In the genomic region with DNA sequence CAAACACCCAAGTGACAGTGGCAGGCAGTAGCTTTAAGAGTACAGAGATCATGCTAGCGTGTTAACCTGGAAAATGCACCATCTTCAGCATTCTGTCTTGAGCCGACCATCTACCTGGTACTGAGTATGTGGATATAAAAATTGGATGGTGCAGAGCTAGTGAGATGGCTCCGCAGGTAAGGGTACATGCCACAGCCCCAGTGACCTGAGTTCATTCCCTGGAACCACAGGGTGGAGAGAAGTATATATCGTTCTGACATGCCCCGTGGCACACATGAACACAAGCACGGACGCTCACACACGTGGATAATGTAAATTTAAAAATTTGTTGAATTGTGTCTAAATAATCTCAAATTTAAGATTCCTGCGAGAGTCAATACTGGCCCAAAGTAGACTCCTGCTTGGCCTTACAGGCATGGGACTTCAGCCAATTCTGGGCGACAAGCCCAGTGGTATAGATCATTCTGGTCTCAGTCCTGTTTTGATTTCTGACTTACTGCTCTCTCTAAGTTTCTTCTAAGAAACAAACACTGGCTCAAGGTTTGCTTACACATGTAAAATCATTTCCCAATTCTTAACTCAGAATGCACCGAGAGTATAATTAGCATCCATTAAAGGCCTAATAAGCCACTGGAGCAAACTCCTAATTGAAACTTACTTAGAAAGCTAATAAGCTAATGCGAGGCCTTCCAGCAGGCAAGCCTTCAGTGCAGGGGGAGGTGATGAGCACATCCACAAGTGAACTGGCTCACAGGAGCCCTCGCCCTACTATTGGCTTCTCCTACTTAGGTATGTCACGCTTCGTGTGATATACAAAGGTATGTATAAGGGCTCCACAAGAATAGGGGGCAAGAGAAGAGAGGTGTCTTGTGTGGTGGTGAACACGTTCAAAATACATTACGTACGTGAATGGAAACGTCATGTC, we compare ENCODE assay signal across 20 mouse cellular contexts. TPM values are rescaled to one million over a fixed set of nuclear protein-coding genes. Genes with fewer than 3 reads are reported as not detected.
A peak's percentile ranks its signal among the peaks of the same experiment; 100 is the strongest.
DNase-seq lines count a peak whose midpoint lies in the region; ATAC-seq and TF ChIP-seq lines count a peak whose summit lies in the region.
"Had no signal": no experiment of that assay in that cellular context is flagged by ENCODE, and none has a peak within 500 bp of the region (broad histone marks: within the 10 kb centered on the region; RNA-seq: fewer than 3 reads in every experiment).

No protein-coding gene starts in this region.

- no peak for TF ChIP-seq CTCF in lung, embryonic 14.5 days (IDR thresholded peaks at IDR 0.05; ENCODE audit: low read depth)
- no peak for TF ChIP-seq CTCF in lung, postnatal 0 days (IDR thresholded peaks at IDR 0.05)
- TF ChIP-seq CTCF in cortical plate, adult 2 months (IDR thresholded peaks at IDR 0.05; ENCODE audit: extremely low read depth, insufficient read depth, low read length) = no peak

- H3K27me3 ChIP-seq in hindbrain, embryonic 14.5 days (ENCODE audit: control insufficient read depth, insufficient read depth, low read length) = no peaks in the 10 kb centered on the region
- H3K27me3 ChIP-seq in hindbrain, embryonic 12.5 days = no peaks in the 10 kb centered on the region
- H3K27me3 ChIP-seq in lung, embryonic 14.5 days (ENCODE audit: insufficient read depth, low read length) = no peaks in the 10 kb centered on the region
- no peaks in the 10 kb centered on the region for H3K27me3 ChIP-seq in lung, postnatal 0 days (replicated peaks; ENCODE audit: insufficient read depth, low read length)
- no peaks in the 10 kb centered on the region for H3K27me3 ChIP-seq in neural tube, embryonic 15.5 days (replicated peaks)
- H3K27me3 ChIP-seq: embryonic facial prominence, embryonic 13.5 days; limb, embryonic 15.5 days; midbrain, embryonic 13.5 days had no signal

- H3K36me3 ChIP-seq in hindbrain, embryonic 14.5 days (replicated peaks; ENCODE audit: control insufficient read depth, insufficient read depth) = no peaks in the 10 kb centered on the region
- no peaks in the 10 kb centered on the region for H3K36me3 ChIP-seq in hindbrain, embryonic 12.5 days
- H3K36me3 ChIP-seq in lung, embryonic 14.5 days (ENCODE audit: insufficient read depth) = peaks cover 8% of the 10 kb centered on the region
- no peaks in the 10 kb centered on the region for H3K36me3 ChIP-seq in lung, postnatal 0 days (ENCODE audit: insufficient read depth, low read length)
- H3K36me3 ChIP-seq in neural tube, embryonic 15.5 days = no peaks in the 10 kb centered on the region
- H3K36me3 ChIP-seq: midbrain, embryonic 13.5 days had no signal

- no peaks in the 10 kb centered on the region for H3K9me3 ChIP-seq in hindbrain, embryonic 14.5 days (ENCODE audit: control insufficient read depth, low read length)
- no peaks in the 10 kb centered on the region for H3K9me3 ChIP-seq in hindbrain, embryonic 12.5 days (replicated peaks)
- 0 out of 2 replicates have a peak, but pooled peaks cover 4% of the 10 kb centered on the region for H3K9me3 ChIP-seq in lung, embryonic 14.5 days (ENCODE audit: low read depth, low read length)
- H3K9me3 ChIP-seq in lung, postnatal 0 days (ENCODE audit: low read length) = no peaks in the 10 kb centered on the region
- no peaks in the 10 kb centered on the region for H3K9me3 ChIP-seq in neural tube, embryonic 15.5 days (replicated peaks)
- H3K9me3 ChIP-seq: embryonic facial prominence, embryonic 13.5 days; heart, embryonic 10.5 days; limb, embryonic 15.5 days; midbrain, embryonic 13.5 days had no signal

- no peak for DNase-seq in hindbrain, embryonic 14.5 days (ENCODE audit: low spot score)
- peak; percentile 49 for DNase-seq in lung, embryonic 14.5 days
- no peak for DNase-seq in lung, postnatal 0 days (ENCODE audit: low spot score)
- DNase-seq in thymus, postnatal 25 days = no peak
- DNase-seq: cerebellum, adult 9-10 months; gastrocnemius, postnatal 25 days; heart, postnatal 36 days; layer of hippocampus, postnatal 36 days; lung, adult 18-20 months; spleen, adult 18-20 months; thymus, adult 2 months had no signal

- TF ChIP-seq EP300 in lung, postnatal 0 days (IDR thresholded peaks at IDR 0.05) = no peak

- H3K4me1 ChIP-seq in hindbrain, embryonic 14.5 days (replicated peaks; ENCODE audit: control insufficient read depth, insufficient read depth, low read length) = peaks cover 15% of the 10 kb centered on the region
- 0 out of 2 replicates have a peak, but pooled peaks cover 3% of the 10 kb centered on the region for H3K4me1 ChIP-seq in hindbrain, embryonic 12.5 days
- H3K4me1 ChIP-seq in lung, embryonic 14.5 days (ENCODE audit: insufficient read depth) = peaks cover 5% of the 10 kb centered on the region; the same call in 1 of the 2 replicates
- no peaks in the 10 kb centered on the region for H3K4me1 ChIP-seq in lung, postnatal 0 days (ENCODE audit: insufficient read depth, low read depth, low read length)
- peaks cover 2% of the 10 kb centered on the region for H3K4me1 ChIP-seq in cortical plate, adult 2 months (ENCODE audit: control insufficient read depth, insufficient read depth, low read length)
- H3K4me1 ChIP-seq in neural tube, embryonic 15.5 days = peaks cover 26% of the 10 kb centered on the region
- H3K4me1 ChIP-seq: midbrain, embryonic 13.5 days had no signal

- no peak overlapping the region for H3K9ac ChIP-seq in hindbrain, embryonic 14.5 days
- H3K9ac ChIP-seq in hindbrain, embryonic 12.5 days = no peak overlapping the region
- H3K9ac ChIP-seq in lung, embryonic 14.5 days = no peak overlapping the region
- no peak overlapping the region for H3K9ac ChIP-seq in lung, postnatal 0 days (replicated peaks; ENCODE audit: low read depth)
- H3K9ac ChIP-seq in neural tube, embryonic 15.5 days (replicated peaks) = no peak overlapping the region
- H3K9ac ChIP-seq: embryonic facial prominence, embryonic 13.5 days; limb, embryonic 15.5 days; midbrain, embryonic 13.5 days had no signal

- ATAC-seq in hindbrain, embryonic 14.5 days (ENCODE audit: low FRiP score) = peak; percentile 48; the same call in 1 of the 2 replicates
- ATAC-seq in hindbrain, embryonic 12.5 days (ENCODE audit: low FRiP score) = no peak
- ATAC-seq in lung, embryonic 14.5 days (ENCODE audit: insufficient read depth) = no peak
- no peak for ATAC-seq in lung, postnatal 0 days
- peak; percentile 60; the same call in 1 of the 2 replicates for ATAC-seq in neural tube, embryonic 15.5 days (ENCODE audit: low FRiP score)
- ATAC-seq: CD4-positive, CD25-positive, alpha-beta regulatory T cell, adult 4 months; intestine, embryonic 16.5 days; midbrain, embryonic 13.5 days had no signal

- H3K4me2 ChIP-seq in hindbrain, embryonic 14.5 days (replicated peaks) = no peak overlapping the region
- H3K4me2 ChIP-seq in hindbrain, embryonic 12.5 days (replicated peaks) = no peak overlapping the region
- H3K4me2 ChIP-seq in lung, embryonic 14.5 days = no peak overlapping the region
- no peak overlapping the region for H3K4me2 ChIP-seq in lung, postnatal 0 days (replicated peaks; ENCODE audit: low read depth, low read length)
- no peak overlapping the region for H3K4me2 ChIP-seq in neural tube, embryonic 15.5 days
- H3K4me2 ChIP-seq: embryonic facial prominence, embryonic 13.5 days; limb, embryonic 15.5 days; midbrain, embryonic 13.5 days had no signal

- TF ChIP-seq POLR2A in cortical plate, adult 2 months (IDR thresholded peaks at IDR 0.05; ENCODE audit: extremely low read depth, insufficient read depth, low read length) = no peak

- no peak overlapping the region for H3K4me3 ChIP-seq in hindbrain, embryonic 14.5 days (replicated peaks; ENCODE audit: low read length)
- no peak overlapping the region for H3K4me3 ChIP-seq in hindbrain, embryonic 12.5 days
- no peak overlapping the region for H3K4me3 ChIP-seq in lung, embryonic 14.5 days (ENCODE audit: low read depth, low read length)
- no peak overlapping the region for H3K4me3 ChIP-seq in lung, postnatal 0 days (ENCODE audit: low read depth, low read length)
- H3K4me3 ChIP-seq in cortical plate, adult 2 months (ENCODE audit: insufficient read depth, low read length) = no peak overlapping the region
- no peak overlapping the region for H3K4me3 ChIP-seq in neural tube, embryonic 15.5 days (replicated peaks)
- H3K4me3 ChIP-seq: embryonic facial prominence, embryonic 13.5 days; heart, embryonic 10.5 days; limb, embryonic 15.5 days; midbrain, embryonic 13.5 days had no signal

- WGBS in hindbrain, embryonic 14.5 days = 86% methylated on average over 19 of the region's 19 CpGs
- WGBS in hindbrain, embryonic 12.5 days = 92% methylated on average over 19 of the region's 19 CpGs
- 75% methylated on average over 19 of the region's 19 CpGs for WGBS in lung, embryonic 14.5 days
- 80% methylated on average over 19 of the region's 19 CpGs for WGBS in lung, postnatal 0 days
- WGBS in neural tube, embryonic 15.5 days = 73% methylated on average over 19 of the region's 19 CpGs

- no peak overlapping the region for H3K27ac ChIP-seq in hindbrain, embryonic 14.5 days
- H3K27ac ChIP-seq in hindbrain, embryonic 12.5 days = no peak overlapping the region
- no peak overlapping the region; the same call in 1 of the 2 replicates for H3K27ac ChIP-seq in lung, embryonic 14.5 days (ENCODE audit: low read depth)
- no peak overlapping the region for H3K27ac ChIP-seq in lung, postnatal 0 days (ENCODE audit: low read length)
- peak overlapping the region; percentile 16; the same call in 1 of the 2 replicates for H3K27ac ChIP-seq in cortical plate, adult 2 months (ENCODE audit: insufficient read depth, low read length)
- H3K27ac ChIP-seq in neural tube, embryonic 15.5 days (replicated peaks) = no peak overlapping the region
- H3K27ac ChIP-seq: embryonic facial prominence, embryonic 13.5 days; heart, embryonic 10.5 days; limb, embryonic 15.5 days; midbrain, embryonic 13.5 days had no signal

RNA-seq across cellular contexts. Expression of gene Smarca5, which starts 55.5 kb away (rescaled TPM):
- polyA plus RNA-seq in hindbrain, embryonic 14.5 days (2014; fragmentation: Nextera tagmentation; extraction: Ambion mirVana) = 56.7 and 61.3 TPM in 2 replicates
- 144 and 154 TPM in 2 replicates for polyA plus RNA-seq in hindbrain, embryonic 12.5 days (2016; fragmentation: Nextera tagmentation; extraction: Ambion mirVana)
- 103 and 106 TPM in 2 replicates for polyA plus RNA-seq in lung, embryonic 14.5 days (2014; fragmentation: Nextera tagmentation; extraction: Ambion mirVana)
- 28.7 and 35.5 TPM in 2 replicates for polyA plus RNA-seq in lung, postnatal 0 days (2015; fragmentation: Nextera tagmentation; extraction: Ambion mirVana)
- 17.6 and 17.9 TPM in 2 replicates for polyA plus RNA-seq in cortical plate, adult 2 months (2012; rRNA removed)
- polyA plus RNA-seq in neural tube, embryonic 15.5 days (2015; fragmentation: Nextera tagmentation; extraction: Ambion mirVana) = 39.5 and 48.8 TPM in 2 replicates

Comparison
In these comparisons a context has a peak if more than half of its experiments do, and no peak if none do; other contexts are left out.
1. ATAC-seq: peak in hindbrain, embryonic 14.5 days (single experiment) and neural tube, embryonic 15.5 days (single experiment); none in hindbrain, embryonic 12.5 days (single experiment), lung, embryonic 14.5 days (single experiment) and lung, postnatal 0 days (single experiment).